Mouse (Mus musculus): ENCODE data around the gene Slc39a9.

Slc39a9 gene

DNA sequence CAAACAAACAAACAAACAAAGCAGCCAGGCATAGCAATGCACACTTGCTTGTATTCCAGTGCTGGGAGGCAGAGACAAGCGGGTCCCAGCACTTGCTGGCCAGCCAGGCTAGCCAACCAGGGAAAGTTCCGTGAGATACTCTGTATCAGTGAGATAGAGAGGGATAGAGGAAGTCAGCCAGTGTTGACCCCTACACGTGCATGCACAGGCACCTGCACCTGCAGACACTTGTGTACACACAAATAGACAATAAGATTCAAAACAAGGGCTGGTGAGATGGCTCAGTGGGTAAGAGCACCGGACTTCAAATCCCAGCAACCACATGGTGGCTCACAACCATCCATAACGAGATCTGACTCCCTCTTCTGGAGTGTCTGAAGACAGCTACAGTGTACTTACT lies 23.2 kb upstream of the Slc39a9 start:
- POLR2A ChIA-PET = interaction anchor here in 2 of 4 experiments (1.2 to 9.3 kb wide), 4 partner anchors 10 to 102 kb away, joined by 3 to 144 read pairs (median 3); partner anchors contain the start of gene Slc39a9 (in 1 of the 2)
- CTCF ChIA-PET = interaction anchor here in 1 of 4 experiments (1.0 kb wide), 1 partner anchor 220 kb away, joined by 3 read pairs; no protein-coding TSS in a partner anchor

GRCm38 (mm10) chr12:80631790-80632189 lies 11.9 kb upstream of the Slc39a9 start:
- ChIA-PET POLR2A (interaction anchor here in 3 of 4 experiments (0.6 to 12.7 kb wide), 12 partner anchors 5 to 621 kb away, joined by 3 to 155 read pairs (median 6); partner anchors contain the start of genes Erh (in 3 of the 3) and Slc39a9 (in 3 of the 3)), CTCF (interaction anchor here in 1 of 4 experiments (1.5 kb wide), 1 partner anchor 11 kb away, joined by 3 read pairs; no protein-coding TSS in a partner anchor)

DNA sequence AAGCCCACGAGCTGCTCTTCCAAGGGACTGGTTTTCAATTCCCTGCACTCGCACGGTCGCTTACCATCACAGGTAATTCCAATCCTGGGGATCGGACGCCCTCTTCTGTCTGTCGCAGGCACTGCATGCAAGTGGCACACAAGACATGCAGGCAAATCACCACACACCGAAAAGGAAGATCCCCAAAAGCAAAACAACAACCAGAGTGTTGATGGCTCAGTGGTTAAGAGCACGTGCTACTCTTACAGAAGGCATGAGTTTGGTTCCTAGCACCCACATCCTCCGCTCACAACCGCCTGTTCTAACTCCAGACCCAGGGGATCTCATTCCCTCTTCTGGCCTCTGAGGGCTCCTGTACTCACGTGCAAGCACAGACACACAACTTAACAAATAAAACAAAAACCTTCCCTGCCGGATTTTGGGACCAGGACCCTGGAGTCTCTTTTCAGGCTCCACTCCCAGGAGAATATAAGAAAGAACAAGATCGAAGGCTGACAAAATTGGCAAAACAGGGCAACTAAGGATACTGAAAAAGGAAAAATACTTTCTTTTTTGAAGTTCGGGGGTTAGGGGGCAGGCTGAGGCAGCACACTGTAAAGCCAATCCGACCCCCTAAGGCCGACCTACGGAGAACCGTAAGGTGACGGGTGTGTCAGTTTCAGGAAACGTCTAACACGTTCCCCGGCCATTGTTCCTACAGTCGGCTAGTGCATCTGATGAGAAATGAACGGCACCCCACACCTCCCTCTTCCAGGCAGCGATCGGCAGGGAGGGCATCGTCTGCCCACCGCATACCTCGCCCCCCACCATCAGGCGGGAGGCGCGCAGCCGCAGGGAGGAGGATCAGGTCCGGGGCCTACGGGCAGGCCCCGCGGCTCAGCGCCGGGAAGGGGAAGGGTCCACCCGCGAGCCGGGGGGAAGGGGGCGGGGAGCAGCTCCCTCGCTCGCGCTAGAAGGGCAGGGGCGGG lies 674 bp upstream of the Slc39a9 start:
- CTCF ChIA-PET = interaction anchor here in 2 of 4 experiments (0.6 to 1.4 kb wide), 17 partner anchors 10 to 481 kb away, joined by 3 to 5 read pairs (median 3); partner anchors contain the start of gene Galnt16 (in 1 of the 2)
- POLR2A ChIA-PET = interaction anchor here (0.5 to 5.1 kb wide), 65 partner anchors 8 to 1442 kb away, joined by 3 to 128 read pairs (median 4); partner anchors contain the start of genes Galnt16 (in 3 of the 4), Srsf5 (in 3 of the 4) and Plekhd1 (in 1 of the 4)

DNA sequence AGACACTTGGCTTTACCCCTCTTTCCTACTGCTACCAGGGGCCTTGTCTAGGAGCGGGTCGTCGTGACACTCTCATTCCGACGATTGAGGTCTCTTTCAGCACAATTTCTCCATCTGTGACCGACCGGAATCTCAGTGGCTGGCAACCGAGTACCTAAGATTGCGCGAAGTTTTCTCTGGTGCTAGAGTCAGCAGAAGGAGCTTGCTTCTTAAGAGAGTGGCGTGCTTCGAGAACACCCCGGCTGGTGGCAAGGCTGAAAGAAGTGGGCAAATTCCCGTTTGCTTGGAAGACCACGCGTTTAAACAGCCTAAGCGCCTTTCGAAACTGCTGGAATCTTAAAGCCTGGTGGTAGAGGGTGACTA lies 804 bp downstream of the Slc39a9 start:
- CTCF ChIA-PET = interaction anchor here in 2 of 4 experiments (0.9 to 1.8 kb wide), 3 partner anchors 29 to 482 kb away, joined by 3 to 5 read pairs (median 3); no protein-coding TSS in a partner anchor
- POLR2A ChIA-PET = interaction anchor here (0.5 to 5.1 kb wide), 38 partner anchors 9 to 1211 kb away, joined by 3 to 128 read pairs (median 5); partner anchors contain the start of genes Srsf5 (in 3 of the 4), Dcaf5 (in 2 of the 4), Exd2 (in 1 of the 4) and Galnt16 (in 1 of the 4)

DNA sequence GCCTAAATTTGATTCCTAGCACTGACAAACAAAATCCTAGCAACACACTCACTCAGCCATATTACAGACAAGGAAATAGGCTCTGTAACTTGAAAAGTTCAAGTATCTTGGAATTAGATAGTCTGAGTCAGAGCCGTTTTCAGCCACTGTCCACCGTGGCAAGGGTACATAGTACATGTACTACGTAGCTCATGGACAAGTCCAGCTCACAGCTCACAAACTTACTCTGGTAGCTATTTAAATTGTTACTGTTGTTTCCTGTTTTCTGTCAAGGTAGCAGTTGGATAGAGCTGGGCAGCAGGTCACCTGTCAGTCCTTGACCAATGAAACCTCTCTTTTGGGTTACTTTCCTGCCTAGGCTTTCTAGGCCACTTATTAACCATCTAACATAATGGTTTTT lies 2.7 kb downstream of the Slc39a9 start:
- CTCF ChIA-PET = interaction anchor here in 2 of 4 experiments (0.6 to 1.4 kb wide), 3 partner anchors 26 to 919 kb away, joined by 3 read pairs; no protein-coding TSS in a partner anchor
- POLR2A ChIA-PET = interaction anchor here in 2 of 4 experiments (0.6 to 1.8 kb wide), 7 partner anchors 9 to 394 kb away, joined by 3 to 5 read pairs (median 3); partner anchors contain the start of gene Srsf5 (in 1 of the 2)

GRCm38 (mm10) chr12:80653951-80654658 lies 10.4 kb downstream of the Slc39a9 start:
- CTCF ChIA-PET = interaction anchor here in 2 of 4 experiments (1.3 to 1.6 kb wide), 2 partner anchors 19 to 20 kb away, joined by 3 to 7 read pairs; no protein-coding TSS in a partner anchor

GRCm38 (mm10) chr12:80654659-80655025 lies 11.0 kb downstream of the Slc39a9 start:
- CTCF ChIA-PET = interaction anchor here in 2 of 4 experiments (1.3 to 1.6 kb wide), 2 partner anchors 18 to 19 kb away, joined by 3 to 7 read pairs; no protein-coding TSS in a partner anchor
- POLR2A ChIA-PET = interaction anchor here in 3 of 4 experiments (0.6 to 5.4 kb wide), 9 partner anchors 10 to 542 kb away, joined by 3 to 36 read pairs (median 7); partner anchors contain the start of genes Erh (in 3 of the 3), Slc39a9 (in 3 of the 3) and Zfp36l1 (in 1 of the 3)

More at GRCm38 (mm10) chr12:80653951-80654658, 10.4 kb downstream of the Slc39a9 start:
- POLR2A ChIA-PET = interaction anchor here in 3 of 4 experiments (0.6 to 5.4 kb wide), 10 partner anchors 8 to 541 kb away, joined by 3 to 36 read pairs (median 6); partner anchors contain the start of genes Erh (in 3 of the 3), Slc39a9 (in 3 of the 3) and Zfp36l1 (in 1 of the 3)

GRCm38 (mm10) chr12:80658661-80659060 lies 15.0 kb downstream of the Slc39a9 start:
- ChIA-PET POLR2A (interaction anchor here in 2 of 4 experiments (0.7 to 5.0 kb wide), 10 partner anchors 9 to 63 kb away, joined by 3 to 24 read pairs (median 4); partner anchors contain the start of genes Erh (in 2 of the 2) and Slc39a9 (in 2 of the 2)), CTCF (interaction anchor here in 3 of 4 experiments (1.0 to 2.4 kb wide), 5 partner anchors 10 to 72 kb away, joined by 3 to 19 read pairs (median 8); no protein-coding TSS in a partner anchor)

DNA sequence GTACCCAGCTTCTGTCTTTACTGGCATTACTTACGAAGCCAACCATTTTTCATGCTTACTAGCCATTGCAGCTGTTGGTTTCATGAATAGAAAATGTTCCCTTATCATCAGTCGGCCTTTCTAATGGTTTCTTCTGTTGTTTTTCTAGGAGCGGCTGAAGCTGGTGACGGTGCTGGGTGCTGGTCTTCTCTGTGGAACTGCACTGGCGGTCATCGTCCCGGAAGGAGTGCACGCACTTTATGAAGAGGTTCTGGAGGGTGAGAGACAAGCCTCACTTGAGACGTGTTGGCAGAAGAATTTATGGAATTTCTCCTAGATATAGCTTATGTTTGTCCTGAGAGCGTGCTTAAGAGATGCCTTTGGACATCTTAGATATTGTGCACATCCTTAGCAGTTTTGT lies 18.6 kb downstream of the Slc39a9 start:
- ChIA-PET POLR2A (interaction anchor here in 3 of 4 experiments (0.6 to 5.0 kb wide), 11 partner anchors 9 to 435 kb away, joined by 3 to 24 read pairs (median 4); partner anchors contain the start of genes Slc39a9 (in 3 of the 3) and Erh (in 2 of the 3)), CTCF (interaction anchor here (0.6 to 2.3 kb wide), 8 partner anchors 9 to 255 kb away, joined by 3 to 12 read pairs (median 4); no protein-coding TSS in a partner anchor)

DNA sequence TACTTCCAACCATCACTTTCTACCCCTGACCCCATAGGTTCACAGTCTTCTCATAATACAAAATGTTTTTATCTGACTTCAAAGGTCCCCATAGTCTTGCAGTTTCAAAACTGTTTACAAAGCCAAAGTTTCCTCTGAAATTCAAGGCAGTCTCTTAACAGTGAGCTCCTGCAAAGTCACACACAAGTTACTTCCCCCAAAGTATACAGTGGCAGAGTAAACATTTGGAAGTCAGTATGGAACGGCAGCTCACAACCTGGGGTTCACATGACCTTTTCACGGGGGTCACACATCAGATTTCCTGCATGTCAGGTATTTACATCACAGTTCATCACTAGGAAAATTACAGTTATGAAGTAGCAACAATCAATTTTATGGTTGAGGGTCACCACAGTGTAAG lies 20.3 kb downstream of the Slc39a9 start:
- ChIA-PET CTCF (interaction anchor here in 1 of 4 experiments (0.7 kb wide), 1 partner anchor 9 kb away, joined by 3 read pairs; no protein-coding TSS in a partner anchor), POLR2A (interaction anchor here in 1 of 4 experiments (1.0 to 1.1 kb wide), 2 partner anchors 9 to 15 kb away, joined by 4 read pairs; no protein-coding TSS in a partner anchor)

- ChIA-PET CTCF (interaction anchor here in 1 of 4 experiments (1.2 kb wide), 1 partner anchor 13 kb away, joined by 3 read pairs; no protein-coding TSS in a partner anchor), POLR2A (interaction anchor here in 2 of 4 experiments (0.7 to 1.1 kb wide), 2 partner anchors 9 to 89 kb away, joined by 3 to 4 read pairs; no protein-coding TSS in a partner anchor)
These were observed 24.7 kb downstream of the Slc39a9 start for GRCm38 (mm10) chr12:80668391-80668790.

DNA sequence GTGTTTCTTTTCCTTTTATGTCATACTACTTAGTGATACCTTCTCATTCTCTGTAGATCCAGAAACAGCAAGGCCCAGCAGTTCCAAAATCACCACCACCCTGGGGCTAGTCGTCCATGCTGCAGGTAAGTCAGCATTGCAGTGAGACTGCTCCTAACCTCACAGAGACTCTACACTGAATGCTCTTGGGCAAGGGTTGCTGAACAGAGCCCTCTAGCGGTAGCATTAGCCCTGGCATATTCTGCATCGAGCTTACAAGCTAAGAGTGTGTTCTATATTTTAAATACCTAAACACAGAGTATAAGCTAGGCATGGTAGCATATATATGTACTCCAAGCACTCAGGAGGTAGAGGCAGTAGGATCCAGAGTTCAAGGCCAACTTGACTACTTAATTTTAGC lies 29.5 kb downstream of the Slc39a9 start:
- ChIA-PET CTCF (interaction anchor here (0.5 to 3.1 kb wide), 79 partner anchors 8 to 1179 kb away, joined by 3 to 21 read pairs (median 4); partner anchors contain the start of genes Plekhd1 (in 4 of the 4), Slc39a9 (in 2 of the 4), Ccdc177 (in 1 of the 4) and Erh (in 1 of the 4)), POLR2A (interaction anchor here in 3 of 4 experiments (0.6 to 3.5 kb wide), 16 partner anchors 9 to 925 kb away, joined by 3 to 20 read pairs (median 4); partner anchors contain the start of genes Erh (in 2 of the 3), Slc39a9 (in 2 of the 3) and Plekhd1 (in 1 of the 3))

DNA sequence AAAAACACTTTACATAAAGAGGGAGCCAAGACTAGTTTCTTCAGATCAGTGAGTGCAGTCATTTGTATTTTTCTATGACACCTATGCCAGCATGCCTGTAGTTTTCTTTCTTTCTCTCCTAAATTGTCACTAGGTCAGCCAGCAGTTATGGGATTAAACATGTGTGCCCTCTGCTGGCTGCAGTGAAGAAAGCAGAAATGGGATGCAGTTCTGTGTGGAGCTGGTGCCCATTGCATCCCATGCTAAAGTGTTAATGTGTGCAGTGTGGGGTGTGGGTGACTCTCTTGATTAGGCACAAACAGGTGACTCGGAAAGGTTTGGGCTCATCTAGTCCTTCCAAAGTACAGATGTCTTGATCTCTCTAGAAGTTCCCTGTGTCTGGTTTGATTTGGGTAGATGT lies 37.7 kb downstream of the Slc39a9 start:
- CTCF ChIA-PET = interaction anchor here (0.6 to 2.0 kb wide), 21 partner anchors 8 to 520 kb away, joined by 3 to 21 read pairs (median 3); partner anchors contain the start of gene Plekhd1 (in 3 of the 4)

DNA sequence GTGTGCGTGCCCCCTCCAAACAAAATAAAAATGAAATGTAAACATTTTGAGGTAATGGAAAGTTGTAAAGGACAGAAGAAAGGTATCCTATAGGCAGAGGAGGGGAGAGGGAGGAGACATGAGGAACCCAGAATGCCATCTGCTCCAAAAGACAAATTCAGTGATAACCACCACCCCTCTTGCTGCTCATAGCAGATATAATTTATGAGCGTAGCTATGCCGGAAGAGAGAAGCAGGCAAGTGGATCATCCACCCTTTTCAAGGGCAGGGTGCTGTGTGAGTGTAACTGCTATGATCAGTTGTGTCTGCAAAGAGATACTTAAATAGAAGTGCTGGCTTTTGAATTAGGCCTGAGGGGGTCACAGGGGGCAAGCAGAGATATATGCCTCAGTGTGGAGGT lies 39.9 kb downstream of the Slc39a9 start:
- POLR2A ChIA-PET = no interaction called here

More for the DNA sequence above, 37.7 kb downstream of the Slc39a9 start:
- POLR2A ChIA-PET = interaction anchor here in 2 of 4 experiments (1.2 kb wide), 3 partner anchors 11 to 40 kb away, joined by 4 to 6 read pairs (median 4); partner anchors contain the start of gene Plekhd1 (in 1 of the 2)

DNA sequence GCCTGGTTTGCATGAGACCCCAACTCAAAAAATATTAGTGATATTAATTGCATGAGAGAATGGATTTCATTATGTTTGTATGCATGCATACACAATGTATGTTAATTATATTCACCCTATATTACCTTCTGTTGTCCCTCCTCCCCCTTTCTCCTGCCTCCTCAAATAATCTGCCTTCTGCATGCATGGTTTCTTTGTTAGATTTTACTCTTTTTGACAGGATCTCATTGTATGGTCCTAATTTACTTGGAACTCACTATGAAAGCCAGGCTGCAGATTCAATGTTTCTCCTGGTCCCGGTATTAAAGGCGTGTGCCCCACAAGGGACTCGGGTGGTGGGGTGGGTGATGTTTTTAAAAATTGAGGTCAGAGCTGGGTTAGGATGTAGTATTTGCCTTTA lies 40.6 kb downstream of the Slc39a9 start:
- ChIA-PET POLR2A (no interaction called here), CTCF (interaction anchor here in 3 of 4 experiments (0.6 to 2.3 kb wide), 3 partner anchors 10 to 12 kb away, joined by 3 to 11 read pairs (median 4); no protein-coding TSS in a partner anchor)

More for the DNA sequence above, 39.9 kb downstream of the Slc39a9 start:
- CTCF ChIA-PET = interaction anchor here in 2 of 4 experiments (1.3 to 2.3 kb wide), 2 partner anchors 10 to 11 kb away, joined by 4 to 11 read pairs; no protein-coding TSS in a partner anchor

DNA sequence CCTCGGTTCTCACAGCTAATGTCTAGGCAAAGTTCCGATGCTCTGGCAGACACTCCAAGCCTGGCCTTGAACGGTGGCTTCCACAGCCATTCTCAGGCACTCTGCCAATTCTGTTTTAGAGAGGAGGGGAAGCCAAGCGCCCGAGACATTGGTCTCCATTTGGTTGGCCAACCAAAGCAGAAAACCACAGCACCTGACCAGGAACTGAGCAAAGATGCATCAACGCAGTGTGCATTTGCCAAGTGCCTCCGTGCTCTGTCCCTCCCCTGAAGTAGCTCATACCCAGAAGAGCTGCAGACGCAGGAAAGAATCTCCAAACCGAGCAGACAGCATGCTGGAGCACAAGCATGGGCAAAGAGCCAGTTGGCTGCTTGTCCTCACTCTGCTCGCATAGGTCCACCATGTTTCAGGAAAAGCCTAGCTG lies 44.1 kb downstream of the Slc39a9 start:
- ChIA-PET CTCF (interaction anchor here in 2 of 4 experiments (0.5 to 1.0 kb wide), 2 partner anchors 11 to 534 kb away, joined by 3 read pairs; no protein-coding TSS in a partner anchor), POLR2A (interaction anchor here in 2 of 4 experiments (0.6 to 0.9 kb wide), 4 partner anchors 50 to 542 kb away, joined by 3 to 5 read pairs (median 4); no protein-coding TSS in a partner anchor)

All from embryonic stem cell, embryonic (primary cell).